Mouse (Mus musculus) heart, adult 2 months (tissue): Measurements from ENCODE around the gene Ttk. TPM values are rescaled to one million over a fixed set of nuclear protein-coding genes. Genes with fewer than 3 reads are reported as not detected.

Experiments
- DNase-seq, 2 experiments: peaks; one replicate each; pipeline ENCODE4 v3.0.0; 2021
- H3K27ac ChIP-seq: fragments of 200-600 bp; 2 replicates; pipeline ENCODE4 v1.8.1; 2022
- H3K27me3 ChIP-seq: fragments of 200-500 bp; 2 replicates; pipeline ENCODE4 v1.6.1; 2012; ENCODE audit warnings: mild to moderate bottlenecking, low read length, inconsistent platforms, mixed read lengths; ENCODE audit not compliant: control insufficient read depth, insufficient read depth
- H3K36me3 ChIP-seq: fragments of 200-500 bp; 2 replicates; pipeline ENCODE4 v1.6.1; 2012; ENCODE audit warnings: low read length, inconsistent platforms; ENCODE audit not compliant: control insufficient read depth, insufficient read depth
- H3K4me1 ChIP-seq: fragments of 200-500 bp; 2 replicates; pipeline ENCODE4 v1.6.1; 2011; ENCODE audit warnings: low read length; ENCODE audit not compliant: control insufficient read depth, insufficient read depth
- H3K4me3 ChIP-seq: fragments of 200-600 bp; 2 replicates; pipeline ENCODE4 v1.8.1; 2022
- H3K79me2 ChIP-seq: fragments of 200-500 bp; replicated peaks from 2 replicates; pipeline ENCODE4 v1.6.1; 2012; ENCODE audit warnings: mild to moderate bottlenecking, inconsistent platforms, low read length, moderate library complexity, mixed read lengths; ENCODE audit not compliant: control insufficient read depth, insufficient read depth
- H3K9ac ChIP-seq: fragments of 200-500 bp; 2 replicates; pipeline ENCODE4 v1.6.1; 2012; ENCODE audit warnings: low read depth, mild to moderate bottlenecking, control low read depth, inconsistent platforms, low read length, mixed read lengths
- CTCF ChIP-seq: fragments of 200-600 bp; IDR thresholded peaks from 2 replicates; pipeline ENCODE4 v1.8.1; 2022; ENCODE audit warnings: antibody characterized with exemption, mild to moderate bottlenecking, moderate library complexity
- EP300 ChIP-seq: fragments of 200-500 bp; IDR thresholded peaks from 2 replicates; pipeline ENCODE4 v1.6.1; 2011; ENCODE audit warnings: low read depth, low read length, control low read depth; ENCODE audit not compliant: insufficient read depth
- POLR2A ChIP-seq: fragments of 200-500 bp; IDR thresholded peaks from 2 replicates; pipeline ENCODE4 v1.6.1; 2011; ENCODE audit warnings: mild to moderate bottlenecking, low read depth, low read length, control low read depth; ENCODE audit not compliant: insufficient read depth
- WGBS: fragments of 180-500 bp; shearing (Covaris S2); methylation state at CpG from one replicate; pipeline ENCODE4 v1.1.7; 2018; 5-methylcytosine and 5-hydroxymethylcytosine counted together
- intact Hi-C: fragments of 180-260 bp; cut with DNase I; formaldehyde crosslinking; loops from one replicate; pipeline ENCODE4 v1.15.1; 2025
- long read RNA-seq: library from polyadenylated mRNA; stranded (forward); transcript quantifications from one replicate; pipeline ENCODE4 v2.0.0, GENCODE M21; 2021
- polyA plus RNA-seq: library from polyadenylated mRNA; depleted of rRNA; stranded (reverse); fragments of >200 nt; gene quantifications from 2 replicates; pipeline ENCODE4 v1.2.3, GENCODE M21; 2012; rRNA removed
- total RNA-seq, 2 experiments: library from RNA; stranded (reverse); gene quantifications; 2 replicates each; pipeline ENCODE4 v1.2.3; 2021

Ttk gene
- total RNA-seq = under 1 TPM; 0.08 to 0.39 TPM
- 0.04 and 0.12 TPM in 2 replicates for polyA plus RNA-seq
- long read RNA-seq = 0 reads

- no peaks in the 10 kb centered on the region for H3K36me3 ChIP-seq
- peak within 1 kb of the TSS; percentile 79 for H3K4me3 ChIP-seq
- H3K27ac ChIP-seq = peak within 1 kb of the TSS; percentile 90
- H3K79me2 ChIP-seq = no peaks in the 10 kb centered on the region
- intact Hi-C loops = loop anchor here (2.0 to 5.0 kb wide), 3 partner anchors 27 to 282 kb away; partner anchors contain the start of genes Bckdhb and Elovl4
- peak; percentile 92 for DNase-seq
- peak within 1 kb of the TSS; percentile 81 for H3K9ac ChIP-seq
- no peak for TF ChIP-seq EP300
- TF ChIP-seq POLR2A = peak; percentile 91
- TF ChIP-seq CTCF = peak; percentile 39
- 2% methylated on average over 38 of the region's 38 CpGs for WGBS
- H3K4me1 ChIP-seq = no peaks in the 10 kb centered on the region
- no peaks in the 10 kb centered on the region for H3K27me3 ChIP-seq
These were observed at the start of gene Ttk for GRCm38 (mm10) chr9:83833811-83834747. Gene Ttk, plus strand, starts transcription at chr9:83834689.

- DNase-seq = no peak
- Histone ChIP-seq H3K4me1 (no peaks in the 10 kb centered on the region), H3K27ac (no peak overlapping the region), H3K36me3 (no peaks in the 10 kb centered on the region), H3K27me3 (no peaks in the 10 kb centered on the region), H3K9ac (no peak overlapping the region), H3K4me3 (no peak overlapping the region), H3K79me2 (no peaks in the 10 kb centered on the region)
- intact Hi-C loops = no loop called here
- TF ChIP-seq POLR2A (no peak), CTCF (no peak), EP300 (no peak)
- WGBS = 56% methylated on average over 1 of the region's 1 CpGs
These were observed 49.0 kb upstream of the Ttk start for GRCm38 (mm10) chr9:83785501-83785900.

GRCm38 (mm10) chr9:83789326-83789725 is 45.2 kb upstream of the Ttk start:
- H3K4me1 ChIP-seq = no peaks in the 10 kb centered on the region
- intact Hi-C loops = no loop called here
- DNase-seq = no peak
- no peaks in the 10 kb centered on the region for H3K27me3 ChIP-seq
- TF ChIP-seq EP300 (no peak), POLR2A (no peak), CTCF (no peak)
- H3K9ac ChIP-seq = no peak overlapping the region
- H3K79me2 ChIP-seq = no peaks in the 10 kb centered on the region
- H3K4me3 ChIP-seq = no peak overlapping the region
- no peaks in the 10 kb centered on the region for H3K36me3 ChIP-seq
- 94% methylated on average over 6 of the region's 6 CpGs for WGBS
- H3K27ac ChIP-seq = no peak overlapping the region

- intact Hi-C loops = no loop called here
- no peak for DNase-seq
- no peaks in the 10 kb centered on the region for H3K36me3 ChIP-seq
- no peaks in the 10 kb centered on the region for H3K4me1 ChIP-seq
- 80% methylated on average over 7 of the region's 7 CpGs for WGBS
- no peak for TF ChIP-seq EP300
- TF ChIP-seq POLR2A = no peak
- no peak for TF ChIP-seq CTCF
- H3K9ac ChIP-seq = no peak overlapping the region
- H3K27ac ChIP-seq = no peak overlapping the region
- H3K4me3 ChIP-seq = no peak overlapping the region
- H3K79me2 ChIP-seq = no peaks in the 10 kb centered on the region
- H3K27me3 ChIP-seq = no peaks in the 10 kb centered on the region
These were observed 37.6 kb upstream of the Ttk start for GRCm38 (mm10) chr9:83796875-83797274.

GRCm38 (mm10) chr9:83797898-83798297 is 36.6 kb upstream of the Ttk start:
- no peaks in the 10 kb centered on the region for H3K27me3 ChIP-seq
- DNase-seq = no peak
- WGBS = 84% methylated on average over 8 of the region's 8 CpGs
- no peaks in the 10 kb centered on the region for H3K79me2 ChIP-seq
- no peak overlapping the region for H3K4me3 ChIP-seq
- intact Hi-C loops = no loop called here
- TF ChIP-seq EP300 (no peak), POLR2A (no peak), CTCF (no peak)
- H3K36me3 ChIP-seq = no peaks in the 10 kb centered on the region
- no peak overlapping the region for H3K9ac ChIP-seq
- H3K4me1 ChIP-seq = no peaks in the 10 kb centered on the region
- no peak overlapping the region for H3K27ac ChIP-seq

GRCm38 (mm10) chr9:83804341-83804740 is 30.1 kb upstream of the Ttk start:
- 60% methylated on average over 13 of the region's 13 CpGs for WGBS
- no peaks in the 10 kb centered on the region for H3K79me2 ChIP-seq
- peaks cover 12% of the 10 kb centered on the region for H3K27me3 ChIP-seq
- H3K27ac ChIP-seq = no peak overlapping the region
- TF ChIP-seq POLR2A = no peak
- TF ChIP-seq EP300 = no peak
- TF ChIP-seq CTCF = no peak
- no peaks in the 10 kb centered on the region for H3K36me3 ChIP-seq
- intact Hi-C loops = no loop called here
- no peak overlapping the region for H3K9ac ChIP-seq
- no peak for DNase-seq
- H3K4me1 ChIP-seq = peaks cover 3% of the 10 kb centered on the region
- no peak overlapping the region for H3K4me3 ChIP-seq
